Mouse (Mus musculus): ENCODE measurements around the gene Zbtb41. TPM values are rescaled to one million over a fixed set of nuclear protein-coding genes. Genes with fewer than 3 reads are reported as not detected.

Gene Zbtb41
- total RNA-seq, 2 experiments from 2014 or later = 28.3 to 30.9 TPM

- TF ChIP-seq CTCF (conservative IDR thresholded peaks at IDR 0.05) = no peak
- DNase-seq (ENCODE audit: low spot score in 2 of 2) = no peak
- Histone ChIP-seq H3K4me3 (no peak overlapping the region), H3K27ac (no peak overlapping the region)
Observed at GRCm38 (mm10) chr1:139495408-139495807, 73.3 kb downstream of the Zbtb41 start.

- Histone ChIP-seq H3K27ac (no peak overlapping the region), H3K4me3 (no peak overlapping the region)
- no peak for TF ChIP-seq CTCF (conservative IDR thresholded peaks at IDR 0.05)
- no peak for DNase-seq (ENCODE audit: low spot score in 2 of 2)
Observed at GRCm38 (mm10) chr1:139496212-139496611, 74.1 kb downstream of the Zbtb41 start.

GRCm38 (mm10) chr1:139499751-139500150 lies 77.7 kb downstream of the Zbtb41 start:
- Histone ChIP-seq H3K27ac (no peak overlapping the region), H3K4me3 (no peak overlapping the region)
- DNase-seq (ENCODE audit: low spot score in 2 of 2) = no peak
- no peak for TF ChIP-seq CTCF (conservative IDR thresholded peaks at IDR 0.05)

GRCm38 (mm10) chr1:139501258-139501752 lies 79.2 kb downstream of the Zbtb41 start, which contains the start of gene F13b:
Gene F13b, plus strand, starts transcription at chr1:139501702.
- no peak within 1 kb of the TSS for H3K27ac ChIP-seq
- no peak for DNase-seq (ENCODE audit: low spot score in 2 of 2)
- no peak within 1 kb of the TSS for H3K4me3 ChIP-seq
- no peak for TF ChIP-seq CTCF (conservative IDR thresholded peaks at IDR 0.05)

Other genes with a start within 250 kb of the Zbtb41 start
- under 1 TPM; 0.32 to 0.82 TPM for gene Crb1, start 45.2 kb upstream of the Zbtb41 start, total RNA-seq (2021)
- under 1 TPM; 0.64 to 0.88 TPM for gene Aspm, start 32.5 kb downstream of the Zbtb41 start, total RNA-seq (2021)
- gene F13b, start 79.4 kb downstream of the Zbtb41 start, total RNA-seq (2021) = not detected
- gene Cfhr1, start 138.0 kb downstream of the Zbtb41 start, total RNA-seq (2021) = not detected